Mouse (Mus musculus): ENCODE results near the gene Vmn1r93. TPM values are rescaled to one million over a fixed set of nuclear protein-coding genes. Genes with fewer than 3 reads are reported as not detected.
"Not testable (repeated sequence)": the region's sequence is repeated elsewhere in the genome, so short reads cannot be mapped to it uniquely, and the experiment has no call there.

Gene Vmn1r93
- not detected for polyA plus RNA-seq (2012; fragmentation: generic; extraction: Trizol)

DNA sequence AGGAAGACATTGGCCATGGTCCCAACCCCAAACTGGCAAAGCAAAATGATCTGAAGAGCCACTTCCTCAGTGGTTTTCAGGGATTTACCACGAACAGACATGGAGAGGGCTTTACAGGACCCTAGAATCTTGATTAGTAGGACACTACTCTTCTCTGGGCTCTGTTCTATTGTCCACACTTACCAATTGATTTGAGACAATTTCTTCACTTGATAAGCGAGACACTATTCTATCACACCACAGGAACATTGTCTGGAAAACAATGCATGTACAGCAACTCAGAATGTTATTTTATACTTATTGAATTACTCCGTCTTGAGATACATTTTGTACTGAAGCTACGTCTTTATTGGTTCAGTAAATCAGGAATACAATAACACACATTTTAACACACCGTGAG lies at the start of gene Vmn1r93:
TSS of gene Vmn1r93 (minus strand) at position 101 of the 400 bp plus-strand sequence.
- not testable (repeated sequence) for H3K36me3 ChIP-seq (ENCODE audit: control insufficient read depth, insufficient read depth); H3ac ChIP-seq (ENCODE audit: control insufficient read depth, insufficient read length); H3K27me3 ChIP-seq (ENCODE audit: control insufficient read depth, insufficient read depth, insufficient read length); H3K4me3 ChIP-seq; H3K4me2 ChIP-seq (ENCODE audit: low read depth); H3K79me2 ChIP-seq (ENCODE audit: control insufficient read depth, insufficient read depth)

DNA sequence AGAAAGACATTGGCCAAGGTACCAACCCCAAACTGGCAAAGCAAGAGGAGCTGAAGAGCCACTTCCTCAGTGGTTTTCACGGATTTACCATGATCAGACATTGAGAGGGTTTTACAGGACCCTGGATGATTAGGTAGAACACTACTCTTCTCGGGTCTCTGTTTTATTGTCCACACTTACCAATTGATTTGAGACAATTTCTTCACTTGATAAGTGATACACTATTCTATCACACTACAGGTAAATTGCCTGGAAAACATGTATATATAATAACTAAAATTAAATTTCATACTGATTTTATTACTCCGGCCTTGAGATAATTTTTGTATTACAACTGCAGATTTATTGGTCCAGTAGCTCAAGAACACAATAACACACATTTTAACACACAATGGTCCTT lies 29.4 kb upstream of the Vmn1r93 start, which contains the start of gene Vmn1r94:
TSS of gene Vmn1r94 (minus strand) at position 101 of the 400 bp plus-strand sequence.
- H3K79me2 ChIP-seq (ENCODE audit: control insufficient read depth, insufficient read depth); H3K36me3 ChIP-seq (ENCODE audit: control insufficient read depth, insufficient read depth); H3K4me2 ChIP-seq (ENCODE audit: low read depth); H3K4me3 ChIP-seq; H3ac ChIP-seq (ENCODE audit: control insufficient read depth, insufficient read length); H3K27me3 ChIP-seq (ENCODE audit: control insufficient read depth, insufficient read depth, insufficient read length): not testable (repeated sequence)

DNA sequence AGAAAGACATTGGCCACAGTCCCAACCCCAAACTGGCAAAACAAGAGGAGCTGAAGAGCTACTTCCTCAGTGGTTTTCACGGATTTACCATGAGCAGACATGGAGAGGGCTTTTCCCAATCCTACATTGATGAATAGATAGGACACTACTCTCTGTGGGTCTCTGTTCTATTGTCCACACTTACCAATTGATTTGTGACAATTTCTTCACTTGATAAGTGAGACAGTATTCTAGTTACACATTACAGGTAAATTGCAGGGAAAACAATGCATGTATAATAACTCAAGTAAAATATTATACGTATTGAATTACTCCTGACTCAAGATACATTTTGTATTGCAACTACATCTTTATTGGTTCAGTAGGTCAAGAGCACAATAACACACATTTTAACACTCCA lies 16.4 kb downstream of the Vmn1r93 start, which contains the start of gene Gm16442:
TSS of gene Gm16442 (minus strand) at position 101 of the 400 bp plus-strand sequence.
- H3K36me3 ChIP-seq (ENCODE audit: control insufficient read depth, insufficient read depth); H3K4me2 ChIP-seq (ENCODE audit: low read depth); H3K4me3 ChIP-seq; H3K27me3 ChIP-seq (ENCODE audit: control insufficient read depth, insufficient read depth, insufficient read length); H3ac ChIP-seq (ENCODE audit: control insufficient read depth, insufficient read length); H3K79me2 ChIP-seq (ENCODE audit: control insufficient read depth, insufficient read depth): not testable (repeated sequence)

DNA sequence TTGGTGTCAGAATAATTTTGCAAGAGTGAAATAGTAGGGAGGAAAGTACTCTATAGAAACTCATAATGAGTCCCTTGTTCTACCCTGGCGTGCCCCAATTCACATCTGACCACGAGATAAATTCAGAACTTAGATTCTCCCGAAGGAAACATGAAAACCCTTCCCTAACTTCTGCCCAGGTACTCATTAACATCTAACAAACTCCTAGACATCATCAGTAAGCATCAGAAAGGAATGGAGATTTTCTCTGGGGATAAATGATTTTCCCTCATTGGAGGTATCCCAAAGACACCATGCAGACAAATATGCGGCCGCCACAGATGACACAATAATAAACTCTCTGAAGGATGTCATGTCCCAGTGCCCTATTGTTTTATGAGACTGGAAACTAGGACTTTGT lies 39.5 kb downstream of the Vmn1r93 start, which contains the start of gene Vmn1r91:
TSS of gene Vmn1r91 (plus strand) at position 301 of the 400 bp plus-strand sequence.
- H3K79me2 ChIP-seq (ENCODE audit: control insufficient read depth, insufficient read depth); H3K4me2 ChIP-seq (ENCODE audit: low read depth); H3K27me3 ChIP-seq (ENCODE audit: control insufficient read depth, insufficient read depth, insufficient read length); H3K36me3 ChIP-seq (ENCODE audit: control insufficient read depth, insufficient read depth); H3ac ChIP-seq (ENCODE audit: control insufficient read depth, insufficient read length); H3K4me3 ChIP-seq: not testable (repeated sequence)

Other genes starting within 250 kb of the Vmn1r93 start
- gene Pvr, start 217.9 kb downstream of the Vmn1r93 start, polyA plus RNA-seq (2012; fragmentation: generic; extraction: Trizol): 39.7 TPM
- 0.11 TPM for gene Igsf23, start 188.3 kb downstream of the Vmn1r93 start, polyA plus RNA-seq (2012; fragmentation: generic; extraction: Trizol)
- not detected for gene Ceacam20, start 173.7 kb downstream of the Vmn1r93 start, polyA plus RNA-seq (2012; fragmentation: generic; extraction: Trizol)
- not detected for gene Nlrp9b, start 147.6 kb downstream of the Vmn1r93 start, polyA plus RNA-seq (2012; fragmentation: generic; extraction: Trizol)
- gene Vmn1r91, start 39.4 kb downstream of the Vmn1r93 start, polyA plus RNA-seq (2012; fragmentation: generic; extraction: Trizol): not detected
- gene Gm16442, start 16.5 kb downstream of the Vmn1r93 start, polyA plus RNA-seq (2012; fragmentation: generic; extraction: Trizol): not detected
- not detected for gene Vmn1r94, start 29.3 kb upstream of the Vmn1r93 start, polyA plus RNA-seq (2012; fragmentation: generic; extraction: Trizol)
- gene Vmn1r95, start 54.6 kb upstream of the Vmn1r93 start, polyA plus RNA-seq (2012; fragmentation: generic; extraction: Trizol): not detected
- not detected for gene Gm6164, start 66.5 kb upstream of the Vmn1r93 start, polyA plus RNA-seq (2012; fragmentation: generic; extraction: Trizol)
- not detected for gene Gm4498, start 94.7 kb upstream of the Vmn1r93 start, polyA plus RNA-seq (2012; fragmentation: generic; extraction: Trizol)
- not detected for gene Gm5890, start 123.7 kb upstream of the Vmn1r93 start, polyA plus RNA-seq (2012; fragmentation: generic; extraction: Trizol)
- gene Gm4133, start 195.0 kb upstream of the Vmn1r93 start, polyA plus RNA-seq (2012; fragmentation: generic; extraction: Trizol): not detected
- gene Gm5728, start 236.3 kb upstream of the Vmn1r93 start, polyA plus RNA-seq (2012; fragmentation: generic; extraction: Trizol): not detected

All from myocyte (in vitro differentiated cells).